Mouse (Mus musculus) left cerebral cortex, adult 8-10 months (tissue): ENCODE measurements around the gene Tmpo. TPM values are rescaled to one million over a fixed set of nuclear protein-coding genes. Genes with fewer than 3 reads are reported as not detected.
A peak's percentile ranks its signal among the peaks of the same experiment; 100 is the strongest.

Experiments
- DNase-seq, 2 experiments: peaks; one replicate each; pipeline ENCODE4 v3.0.0; 2022; ENCODE audit warnings: low spot score in 2 of 2
- total RNA-seq, 4 experiments: library from RNA; stranded (reverse); gene quantifications; 2 replicates each; pipeline ENCODE4 v1.2.4; 2022

Tmpo gene
- total RNA-seq, 4 experiments from 2014 or later = 38.4 to 51.0 (median 45.2) TPM

DNA sequence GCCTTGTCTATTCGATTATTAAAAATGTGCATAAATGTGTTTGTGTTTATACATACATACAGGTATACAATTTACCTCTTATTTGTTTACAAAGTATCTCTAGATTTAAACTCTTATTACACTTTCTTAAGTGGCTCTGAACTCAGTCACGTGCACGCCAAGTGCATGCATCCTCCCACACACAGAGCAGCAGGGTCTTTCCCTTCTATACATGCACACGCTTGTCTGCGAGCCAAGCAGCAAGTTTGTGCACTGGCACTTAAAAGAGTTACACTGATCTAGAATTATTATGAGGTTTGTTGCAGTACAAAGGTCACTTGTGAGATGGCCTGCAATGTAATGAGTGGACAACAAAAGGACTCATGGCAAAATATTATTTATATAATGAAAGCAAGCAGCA lies 20.1 kb downstream of the Tmpo start:
- no peak for DNase-seq

DNA sequence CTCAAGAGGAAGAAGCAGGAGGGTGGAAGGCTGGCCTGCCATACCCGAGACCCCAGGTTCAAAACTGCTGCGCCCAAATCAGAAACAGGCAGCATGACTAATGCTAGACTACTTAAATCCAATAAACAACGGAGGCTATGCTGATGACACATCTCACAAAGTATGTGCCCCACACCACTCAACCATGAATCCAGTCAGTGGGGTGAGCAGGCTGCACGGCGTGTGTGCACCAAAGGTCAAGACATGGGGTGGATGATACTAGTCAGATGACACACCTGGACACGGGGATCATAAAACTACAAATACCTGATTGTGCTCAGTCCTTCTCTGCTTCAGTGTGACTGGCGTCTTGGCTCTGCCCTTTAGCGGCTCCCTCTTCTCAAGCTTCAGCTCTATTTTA lies 22.7 kb downstream of the Tmpo start:
- no peak for DNase-seq

DNA sequence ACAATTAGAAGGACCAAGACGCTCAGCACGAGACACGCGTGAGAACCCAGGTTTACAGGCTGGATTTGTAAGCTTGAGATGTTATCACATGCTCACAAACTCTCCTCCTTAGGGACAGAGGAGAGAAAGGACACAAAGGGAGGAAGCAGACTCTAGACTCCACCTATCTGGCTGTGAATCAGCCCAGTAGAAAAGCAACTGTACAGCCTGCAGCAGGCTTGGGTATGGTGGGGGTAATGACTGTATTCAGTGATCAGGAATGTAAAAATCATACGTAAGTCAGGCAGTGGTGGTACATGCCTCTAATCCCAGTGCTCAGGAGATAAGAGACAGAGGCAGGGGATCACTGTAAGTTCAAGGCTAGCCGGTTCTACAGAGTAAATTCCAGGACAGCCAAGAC lies 24.8 kb downstream of the Tmpo start:
- no peak for DNase-seq

DNA sequence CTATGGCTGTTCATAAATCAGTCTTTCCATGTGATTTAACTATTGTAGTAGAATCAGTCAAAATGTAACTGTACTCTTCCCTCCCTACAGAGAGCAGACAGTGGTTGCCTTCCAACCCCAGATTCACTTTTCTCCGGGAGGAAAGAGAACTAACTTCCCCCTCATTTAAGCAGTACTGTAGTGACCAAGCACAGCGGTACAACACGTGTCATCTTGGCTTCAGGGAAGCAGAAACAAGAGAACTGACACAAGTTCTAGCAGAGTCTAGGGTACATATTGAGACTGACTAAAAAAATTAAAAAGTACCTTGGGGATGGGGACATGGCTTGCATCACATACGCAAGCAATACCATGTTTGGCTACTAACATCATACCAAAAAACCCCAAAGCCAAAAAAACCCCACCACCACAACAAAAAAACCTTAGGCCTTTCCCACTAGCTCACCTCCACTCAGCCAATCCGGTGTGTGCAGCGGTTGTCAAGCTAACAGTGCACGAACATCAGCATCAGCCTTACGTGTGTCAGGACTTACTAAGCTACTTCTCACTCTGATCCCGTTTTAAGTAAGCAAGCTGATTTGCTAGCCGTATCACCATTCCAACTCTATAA lies 27.1 kb downstream of the Tmpo start:
- DNase-seq = no peak

DNA sequence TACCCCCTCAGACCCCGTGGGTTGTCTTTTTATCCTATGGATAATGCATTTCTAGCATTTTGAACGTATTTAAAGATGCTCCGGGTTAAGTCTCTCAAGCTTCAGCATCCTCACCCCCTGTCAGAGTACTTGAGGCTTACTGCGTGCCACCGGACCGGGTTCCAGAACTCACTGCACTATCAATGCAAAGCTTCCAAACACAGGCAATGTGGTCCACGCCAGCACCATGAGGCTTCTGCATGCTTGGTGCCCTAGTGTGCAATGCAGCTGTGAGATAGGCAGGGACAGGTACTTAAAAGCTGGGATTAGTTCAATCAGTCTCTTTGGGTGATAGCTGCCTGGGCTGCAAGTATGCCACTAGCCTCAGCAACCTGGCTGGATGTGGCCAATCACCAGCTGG lies 35.7 kb downstream of the Tmpo start:
- DNase-seq = no peak

DNA sequence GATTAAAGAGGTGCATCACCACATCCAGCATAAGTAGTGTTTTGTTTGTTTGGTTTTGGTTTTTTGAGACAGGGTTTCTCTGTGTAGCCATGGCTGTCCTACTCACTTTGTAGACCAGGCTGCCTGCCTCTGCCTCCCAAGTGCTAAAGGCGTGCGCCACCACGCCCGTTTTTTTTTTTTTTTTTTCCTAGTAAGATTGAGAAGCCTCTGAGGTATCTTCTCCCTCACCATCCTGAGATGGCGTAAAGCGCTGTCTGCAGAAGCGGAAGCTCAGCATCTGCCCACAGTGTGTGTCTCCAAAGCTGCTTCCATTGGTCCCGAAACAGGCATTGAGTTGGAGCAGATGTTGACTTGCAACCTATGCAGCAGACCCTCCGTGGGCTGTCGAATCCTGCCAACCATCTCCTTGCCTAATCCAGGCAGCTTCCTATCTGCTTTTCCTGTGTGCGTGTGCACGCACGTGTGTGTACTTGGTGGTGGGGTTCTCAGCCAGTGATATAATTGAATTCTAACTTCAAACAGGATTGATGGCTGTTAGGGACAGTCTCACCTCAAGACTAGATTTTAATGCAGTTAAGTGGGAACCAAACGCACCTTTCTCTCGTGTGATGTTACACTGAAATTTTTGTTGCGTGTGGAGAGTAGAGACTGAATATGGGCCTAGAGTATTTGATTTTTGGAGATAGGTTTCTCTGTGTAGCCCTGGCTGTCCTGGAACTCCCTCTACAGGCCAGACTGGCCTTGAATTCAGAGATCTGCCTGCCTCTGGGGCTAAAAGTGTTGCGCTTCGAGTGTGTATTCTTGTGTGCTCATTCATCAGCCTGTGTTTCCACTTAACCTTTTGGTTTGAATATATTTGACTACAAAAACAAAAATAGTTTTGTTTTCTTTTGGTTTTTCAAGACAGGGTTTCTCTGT lies 37.5 kb downstream of the Tmpo start:
- no peak for DNase-seq

DNA sequence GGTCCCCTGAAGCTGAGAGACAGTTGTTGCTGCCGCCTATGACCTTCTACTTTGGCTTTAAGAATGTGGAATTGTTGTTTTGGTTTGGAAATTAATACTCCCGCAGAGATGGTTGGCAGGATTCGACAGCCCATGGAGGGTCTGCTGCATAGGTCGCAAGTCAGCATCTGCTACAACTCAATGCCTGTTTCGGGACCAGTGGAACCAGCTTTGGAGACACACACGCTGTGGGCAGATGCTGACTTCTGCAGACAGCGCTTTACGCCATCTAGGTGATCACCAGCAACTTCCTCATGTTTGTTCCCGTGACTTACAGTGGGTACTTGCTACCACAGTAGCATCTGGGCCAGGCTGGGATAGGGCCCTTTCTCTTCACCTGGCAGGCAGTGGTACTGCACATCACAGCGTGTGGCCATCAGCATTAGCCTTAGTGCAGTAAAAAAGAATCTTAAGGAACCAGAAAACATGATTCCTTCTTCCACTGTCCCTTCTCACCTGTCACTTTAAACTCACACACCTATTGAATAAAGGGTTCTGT lies 38.4 kb downstream of the Tmpo start:
- DNase-seq = no peak

DNA sequence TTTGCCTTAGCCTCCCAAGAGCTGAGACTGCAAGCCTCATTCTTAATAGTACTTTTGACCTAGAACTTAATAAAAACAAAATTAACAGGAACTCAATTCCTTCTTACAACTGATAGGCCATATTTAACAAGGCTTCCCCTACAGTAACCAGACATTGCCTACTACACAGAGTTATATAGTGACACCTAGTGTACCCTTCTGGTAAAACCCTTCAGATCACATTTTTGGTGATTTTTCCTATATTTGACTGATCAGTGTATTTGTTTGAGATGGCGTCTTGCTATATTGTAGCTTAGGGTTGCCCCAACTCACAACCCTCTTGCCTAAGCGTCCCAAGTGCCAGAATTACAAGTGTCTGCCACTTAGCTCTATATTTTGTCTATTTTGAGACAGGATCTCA lies 39.6 kb downstream of the Tmpo start:
- DNase-seq = no peak

DNA sequence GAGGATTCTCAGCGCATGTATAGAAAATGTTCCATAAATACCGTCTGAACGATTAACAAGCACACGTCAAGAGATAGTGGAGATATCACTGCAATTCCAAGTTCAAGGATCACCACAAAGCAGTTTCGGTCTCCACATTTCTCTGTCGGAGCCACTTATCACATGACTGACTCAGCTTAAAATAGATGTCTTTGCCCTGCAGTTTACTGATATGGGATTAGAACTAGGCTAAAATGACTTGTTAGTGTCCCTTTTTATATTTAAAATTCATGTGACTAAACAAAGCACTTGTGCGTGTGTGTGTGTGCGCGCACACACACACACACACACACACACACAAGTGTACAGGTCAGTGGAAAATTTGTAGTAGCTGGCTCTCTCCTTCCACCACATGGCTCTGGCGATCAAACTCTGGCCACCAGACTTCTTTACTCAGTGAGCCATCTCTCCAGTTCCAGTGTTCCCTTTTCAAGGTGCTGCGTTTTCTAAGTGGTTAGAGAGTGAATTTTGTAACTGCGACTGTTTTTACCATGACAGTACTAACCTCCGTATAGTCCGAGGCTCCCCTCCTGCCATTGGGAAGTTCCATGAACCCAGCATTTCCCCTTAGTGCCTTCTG lies 41.9 kb downstream of the Tmpo start:
- DNase-seq = no peak

DNA sequence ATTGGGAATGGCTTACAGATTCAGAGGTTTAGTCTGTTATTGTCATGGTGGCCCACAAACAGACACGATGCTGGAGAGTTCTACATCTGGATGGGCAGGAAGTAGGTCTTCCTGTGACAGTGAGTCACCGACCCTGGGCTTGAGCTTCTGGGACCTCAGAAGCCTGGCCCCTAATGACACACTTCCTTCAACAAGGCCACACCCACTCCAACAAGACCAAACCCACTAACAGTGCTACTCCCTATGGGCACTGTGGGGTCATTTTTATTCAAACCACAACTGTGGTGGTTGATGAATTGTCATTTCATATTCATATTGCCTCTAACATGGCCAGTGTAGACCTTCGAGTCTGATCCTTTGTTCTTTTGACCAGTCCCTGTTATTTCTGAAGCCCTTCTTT lies 42.8 kb downstream of the Tmpo start:
- DNase-seq = no peak

DNA sequence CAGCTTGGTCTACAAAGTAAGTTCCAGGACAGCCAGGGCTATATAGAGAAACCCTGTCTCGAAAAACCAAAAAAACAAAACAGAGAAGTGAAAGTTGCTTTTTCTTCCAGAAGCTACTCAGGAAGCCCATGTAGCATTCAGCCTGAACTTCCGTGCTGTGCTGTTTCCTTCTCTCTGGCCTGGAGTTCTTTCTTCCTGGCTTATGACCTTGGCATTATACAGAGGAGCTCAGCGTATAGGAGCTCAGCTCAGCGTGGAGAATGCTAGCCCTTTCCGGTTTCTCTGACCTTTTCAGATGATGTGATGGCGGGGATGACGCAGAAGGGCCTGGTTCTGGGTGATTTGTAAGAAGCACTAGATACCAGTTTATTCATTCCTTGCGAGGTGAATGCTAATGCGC lies 43.7 kb downstream of the Tmpo start:
- DNase-seq = no peak

DNA sequence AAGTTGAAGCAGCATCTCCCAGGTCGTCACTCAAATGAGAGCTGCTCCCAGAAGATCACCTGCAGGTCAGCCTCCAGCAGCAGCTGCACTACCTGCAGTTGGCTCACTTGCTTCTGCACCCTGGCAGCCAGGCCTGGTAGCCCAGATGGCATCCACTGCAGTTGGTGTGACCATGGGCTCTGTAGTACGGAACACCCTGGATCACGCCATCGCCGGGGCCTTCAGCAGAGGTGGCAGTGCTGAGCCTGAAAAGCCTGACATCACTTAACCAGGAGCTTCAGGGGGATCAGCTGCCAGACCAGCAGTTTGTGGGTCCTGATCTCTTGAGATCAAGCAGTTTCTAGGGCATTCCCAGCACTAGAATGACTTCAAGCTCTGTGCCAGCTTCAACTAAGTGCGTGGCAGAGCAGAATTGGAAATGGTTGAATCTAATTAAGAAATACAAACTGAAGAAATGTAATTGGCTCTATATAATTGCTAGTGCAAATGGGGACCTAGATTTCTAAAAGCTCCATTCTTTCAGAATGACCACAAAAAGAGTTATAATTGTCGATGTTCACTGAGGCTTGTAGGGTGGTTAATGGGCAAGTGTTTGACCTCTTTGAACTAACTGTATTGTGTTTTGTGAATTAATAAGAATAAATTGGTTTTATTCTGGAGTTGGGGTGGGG lies 45.7 kb downstream of the Tmpo start:
- DNase-seq = no peak

DNA sequence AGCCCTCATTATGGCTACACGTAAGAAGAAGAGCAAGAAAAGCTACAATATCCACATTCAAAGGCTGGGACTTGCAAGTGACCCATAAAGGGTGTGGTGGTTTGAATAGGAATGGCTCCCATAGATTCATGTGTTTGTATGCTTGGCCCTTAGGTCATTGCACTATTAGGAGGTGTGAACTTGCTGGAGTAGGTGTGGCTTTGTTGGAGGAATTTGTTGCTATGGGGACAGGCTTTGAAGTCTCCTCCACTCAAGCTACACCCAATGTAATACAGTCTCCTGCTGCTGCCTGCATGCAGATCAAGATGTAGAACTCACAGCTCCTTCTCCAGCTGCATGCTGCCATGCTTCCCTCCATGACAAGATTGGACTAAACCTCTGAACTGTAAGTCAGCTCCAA lies 49.5 kb downstream of the Tmpo start:
- DNase-seq = no peak

DNA sequence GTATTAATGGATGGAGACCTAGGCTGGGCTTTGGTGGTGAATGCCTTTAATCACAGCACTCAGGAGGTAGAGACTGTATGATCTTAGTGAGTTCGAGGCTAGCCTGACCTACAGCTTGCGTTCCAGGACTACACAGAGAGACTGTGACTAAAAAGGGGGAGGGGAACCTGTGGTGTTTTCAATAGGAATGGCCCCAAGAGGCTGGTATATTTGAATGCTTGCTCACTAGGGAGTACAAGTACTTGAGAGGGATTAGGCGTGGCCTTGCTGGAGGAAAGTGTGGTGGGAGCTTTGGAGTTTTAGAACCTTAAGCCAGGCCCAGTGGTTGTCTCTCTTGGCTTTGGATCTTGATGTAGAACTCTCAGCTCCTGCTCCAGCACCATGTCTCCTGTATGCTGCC lies 50.3 kb downstream of the Tmpo start:
- no peak for DNase-seq

DNA sequence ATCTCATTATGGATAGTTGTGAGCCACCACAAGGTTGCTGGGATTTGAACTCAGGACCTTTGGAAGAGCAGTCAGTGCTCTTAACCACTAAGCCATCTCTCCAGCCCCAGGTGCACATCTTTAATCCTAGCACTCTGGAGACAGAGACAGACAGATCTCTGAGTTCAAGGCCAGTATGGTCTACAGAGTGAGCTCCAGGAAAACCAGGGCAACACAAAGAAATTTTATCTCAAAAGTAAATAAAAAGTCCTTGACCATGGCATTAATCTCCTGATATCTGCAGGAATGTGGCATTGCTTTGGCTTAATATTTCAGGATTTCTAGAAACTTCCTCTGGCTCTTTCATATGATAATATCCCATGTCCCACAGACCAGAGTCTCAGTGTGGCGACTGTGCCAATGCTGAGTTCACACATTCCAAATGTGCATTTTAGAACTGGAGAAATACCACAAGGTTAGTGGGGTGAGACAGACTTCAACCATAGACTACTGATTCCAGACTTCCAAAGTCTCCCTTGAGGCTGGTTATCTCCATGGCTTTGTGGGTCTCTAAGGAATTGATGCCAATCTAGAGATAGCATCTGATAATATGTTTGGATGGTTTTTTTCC lies 52.5 kb downstream of the Tmpo start:
- no peak for DNase-seq

DNA sequence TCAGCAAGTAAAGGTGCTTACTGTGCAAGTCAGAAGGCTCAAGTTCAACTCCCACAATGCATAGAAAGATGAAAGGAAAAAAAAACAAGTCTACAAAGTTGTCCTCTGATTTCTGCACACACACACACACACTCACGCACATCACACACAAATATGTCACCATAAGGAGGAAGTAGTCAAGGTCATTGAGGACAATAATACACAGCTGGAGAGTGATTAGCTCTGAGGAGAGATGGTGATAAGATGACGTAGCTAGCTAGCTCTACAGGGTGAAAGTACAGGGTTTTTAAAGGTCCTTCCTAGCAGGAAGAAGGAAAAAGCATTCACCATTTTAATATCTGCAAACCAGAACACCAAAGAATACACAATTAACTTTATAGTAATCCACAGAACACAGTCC lies 53.7 kb downstream of the Tmpo start:
- no peak for DNase-seq

DNA sequence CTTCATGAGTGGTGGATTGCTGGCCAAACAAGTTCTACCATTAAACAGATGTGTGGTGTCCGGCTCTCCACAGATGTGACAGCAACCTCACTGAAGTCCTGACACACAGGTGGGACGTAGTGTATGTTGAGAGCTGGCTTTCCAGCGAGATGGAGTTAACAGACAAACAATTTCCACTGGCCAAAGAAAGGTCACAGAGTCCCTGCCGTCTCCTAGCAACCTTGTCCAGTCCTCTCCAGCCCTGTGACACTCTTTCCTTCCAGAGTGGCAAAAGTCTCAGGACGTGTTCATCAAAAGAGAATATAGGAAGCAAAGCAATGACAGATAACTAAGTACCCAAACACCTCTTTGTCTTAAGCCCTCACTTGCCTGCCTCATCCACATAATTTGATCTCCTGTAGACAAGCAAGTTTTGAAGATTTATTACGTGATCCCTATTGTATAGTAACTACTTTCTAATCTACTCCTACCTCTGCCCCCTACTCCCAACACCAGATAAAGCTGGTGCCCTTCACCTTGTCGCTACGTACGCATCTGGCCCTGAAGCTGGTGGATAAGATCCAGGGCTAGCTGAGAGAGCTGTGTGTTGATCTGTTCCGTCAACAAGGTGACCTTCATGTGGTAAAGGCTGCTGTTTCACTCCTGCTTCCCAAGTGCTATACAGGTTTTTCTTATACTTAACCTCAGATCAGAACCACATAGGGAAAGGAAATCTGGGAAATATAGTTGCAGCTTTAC lies 54.3 kb downstream of the Tmpo start:
- no peak for DNase-seq

DNA sequence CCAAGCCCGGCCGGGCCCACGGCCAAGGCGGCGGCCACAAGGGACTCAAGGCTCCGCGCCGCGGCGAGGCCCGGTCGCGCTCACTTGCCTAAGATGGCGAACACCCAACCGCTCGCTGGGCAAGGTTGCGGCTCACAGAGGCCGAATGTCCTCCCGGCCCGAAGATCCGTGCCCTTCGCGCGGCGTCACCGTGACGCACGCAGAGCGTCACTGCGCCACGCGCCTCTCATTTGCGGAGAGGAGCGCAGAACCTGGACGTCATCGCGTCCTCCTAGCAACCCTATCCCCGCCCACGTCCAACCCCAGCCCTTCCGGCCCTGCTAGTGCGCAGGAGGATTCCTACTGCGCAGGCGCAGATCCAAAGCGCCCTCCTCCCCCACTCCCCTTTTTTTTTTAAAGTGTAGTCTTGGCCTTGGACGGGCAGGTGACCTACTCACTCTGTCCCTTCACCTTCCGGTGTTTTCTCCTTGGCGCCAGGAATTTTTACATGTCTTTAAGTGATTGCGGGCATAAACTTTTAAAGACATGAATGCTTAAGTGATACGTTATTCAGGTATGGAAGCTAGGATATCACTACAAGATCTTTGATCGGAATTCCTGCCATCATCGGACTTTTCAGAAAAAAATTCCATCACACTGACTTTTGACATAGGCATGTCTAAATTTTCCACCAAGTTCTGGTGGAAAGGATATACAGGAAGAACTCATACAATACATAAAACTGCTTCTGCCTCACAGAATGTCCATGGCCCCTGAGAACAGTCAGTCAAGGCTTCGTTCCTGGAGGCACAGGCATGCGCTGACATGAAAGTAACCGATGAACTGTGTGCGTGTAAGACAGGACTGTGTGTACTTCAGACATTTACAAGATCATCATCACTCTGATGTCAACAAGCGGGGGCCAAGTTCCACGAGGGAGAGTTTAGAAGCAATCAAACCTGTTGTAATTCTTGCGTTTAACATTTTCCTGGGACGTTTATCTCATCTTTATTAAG lies 57.0 kb downstream of the Tmpo start, which contains the start of gene Slc25a3:
Gene Slc25a3 (minus strand): TSS at position 232 of the 995 bp plus-strand sequence.
- DNase-seq = peak; percentile 91 to 99

DNA sequence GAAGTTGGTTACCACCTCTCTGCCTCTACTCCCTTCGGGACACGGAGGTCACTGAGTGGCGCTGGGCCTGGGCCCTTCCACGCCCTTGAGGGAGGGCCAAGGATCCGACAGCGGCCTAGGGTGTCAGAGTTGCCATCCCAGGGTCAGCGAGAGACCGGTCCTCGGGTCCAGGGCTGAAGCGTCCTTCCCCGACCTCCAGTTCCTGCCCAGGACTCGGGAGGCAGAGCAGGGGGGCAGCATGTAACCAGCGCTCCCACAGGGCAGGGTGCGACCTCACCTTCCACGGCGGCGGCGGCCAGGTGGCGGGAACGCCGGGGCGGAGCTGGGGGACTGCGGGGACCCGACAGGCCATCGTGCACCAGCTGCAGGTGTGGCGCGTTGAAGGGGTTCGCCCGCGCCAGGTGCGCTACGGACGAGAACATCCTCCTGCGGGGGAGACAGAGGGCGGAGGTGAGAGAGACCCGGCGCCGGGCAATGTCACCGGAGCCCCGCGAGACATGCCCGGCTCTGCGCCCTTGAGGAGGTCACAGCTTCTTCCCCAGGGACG lies 57.8 kb downstream of the Tmpo start:
- no peak for DNase-seq
